Mouse (Mus musculus) spleen, adult 2 months (tissue): ENCODE measurements around the gene Spag16.

Experiments used
- CTCF ChIP-seq: fragments of 200-500 bp; IDR thresholded peaks from 2 replicates; pipeline ENCODE4 v1.5.1; 2011; ENCODE audit warnings: mild to moderate bottlenecking, inconsistent platforms; ENCODE audit not compliant: insufficient read depth, insufficient read length, insufficient replicate concordance; ENCODE audit errors: extremely low read depth
- POLR2A ChIP-seq: fragments of 200-500 bp; IDR thresholded peaks from 2 replicates; pipeline ENCODE4 v1.6.1; 2011; ENCODE audit warnings: low read depth, low read length, inconsistent platforms

GRCm38 (mm10) chr1:70692529-70692928 lies 865.8 kb downstream of the Spag16 start:
- TF ChIP-seq CTCF (no peak), POLR2A (no peak)
